Mouse (Mus musculus): Measurements from ENCODE around the gene Polm. TPM values are rescaled to one million over a fixed set of nuclear protein-coding genes. Genes with fewer than 3 reads are reported as not detected.

The Polm gene
- polyA plus RNA-seq, 1 experiment from 2014 or later: 47.5 TPM

DNA sequence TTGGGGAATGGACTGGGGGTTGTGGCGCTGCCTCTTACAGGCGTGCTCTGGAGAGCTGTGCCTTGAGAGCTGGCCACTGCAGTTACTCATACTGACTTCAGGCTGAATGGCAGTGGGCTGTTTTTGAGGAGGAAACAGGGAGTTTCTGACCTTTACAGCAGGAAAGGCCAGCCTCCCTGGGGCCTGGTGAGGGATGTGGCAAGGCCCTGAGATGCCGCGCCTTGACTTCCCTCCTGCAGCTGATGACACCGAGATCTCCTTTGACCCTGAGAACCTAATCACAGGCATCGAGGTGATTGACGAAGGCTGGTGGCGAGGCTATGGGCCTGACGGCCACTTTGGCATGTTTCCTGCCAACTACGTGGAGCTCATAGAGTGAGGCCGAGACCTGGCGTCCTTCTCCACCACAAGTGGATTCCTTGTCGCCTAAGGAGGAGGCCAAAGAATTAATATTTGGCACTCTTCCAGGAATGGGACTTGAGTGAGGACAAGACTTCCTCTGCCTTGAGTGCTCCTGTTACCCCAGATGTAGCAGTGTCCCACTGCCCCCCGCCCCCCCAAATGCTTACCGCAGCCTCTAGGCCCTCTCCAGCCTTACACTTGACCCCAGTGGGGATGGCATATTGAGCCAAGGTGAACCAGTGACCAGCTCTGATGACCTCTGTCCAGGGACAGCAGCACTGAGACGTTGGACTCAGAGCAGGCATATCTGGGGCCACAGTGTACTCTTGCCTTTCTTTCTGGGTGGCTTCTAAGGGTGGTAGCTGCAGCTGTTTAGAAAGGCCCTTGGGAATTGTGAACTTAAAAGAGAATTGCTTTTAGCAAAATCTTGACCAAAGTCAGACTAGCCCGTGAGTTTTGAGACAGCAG lies 38.0 kb downstream of the Polm start:
- CTCF ChIA-PET: no interaction called here
- no peaks in the 10 kb centered on the region for H3K27me3 ChIP-seq
- DNase-seq (ENCODE audit: low read depth, low spot score) (no peak), ATAC-seq (no peak)
- POLR2A ChIA-PET: no interaction called here
- TF ChIP-seq CTCF (IDR thresholded peaks at IDR 0.05): no peak
- in situ Hi-C loops (cut with MboI; ENCODE audit: low pct_unique_long_range_greater_than_20kb): no loop called here

DNA sequence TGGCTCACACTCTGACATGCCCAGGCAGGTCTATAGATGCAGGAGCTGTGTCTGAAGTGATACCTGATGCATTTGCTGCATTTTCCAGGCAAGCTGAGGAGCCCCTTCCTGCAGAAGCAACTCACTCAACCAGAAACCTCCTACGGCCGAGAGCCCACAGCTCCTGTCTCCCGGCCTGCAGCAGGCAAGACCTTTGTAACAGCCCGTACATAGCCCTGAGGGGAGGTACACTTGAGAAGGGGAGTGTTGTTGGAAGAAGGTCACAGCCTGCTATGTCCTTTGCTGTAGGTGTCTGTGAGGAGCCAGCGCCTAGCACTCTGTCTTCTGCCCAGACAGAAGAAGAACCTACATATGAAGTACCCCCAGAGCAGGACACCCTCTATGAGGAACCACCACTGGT lies 39.9 kb downstream of the Polm start:
- ATAC-seq: no peak
- POLR2A ChIA-PET: no interaction called here

DNA sequence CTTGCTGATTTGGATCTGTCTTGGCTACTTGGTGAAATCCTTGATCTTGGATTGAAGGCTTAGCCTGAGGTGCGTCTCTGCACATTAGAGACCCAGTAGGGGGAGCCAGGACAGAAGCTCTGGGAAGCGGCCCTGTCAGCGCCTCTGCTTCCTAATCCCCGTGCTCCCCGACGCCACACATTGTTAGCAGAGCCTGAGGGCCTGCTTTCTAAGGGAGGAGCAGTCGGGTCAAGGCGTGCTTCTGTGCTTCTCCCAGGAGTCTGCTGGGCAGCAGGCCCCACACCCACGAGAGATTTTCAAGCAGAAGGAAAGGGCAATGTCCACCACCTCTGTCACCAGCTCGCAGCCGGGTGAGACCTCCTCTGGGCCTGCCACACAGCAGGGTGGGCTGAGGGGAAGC lies 40.4 kb downstream of the Polm start:
- CTCF ChIA-PET: no interaction called here
- no peaks in the 10 kb centered on the region for H3K27me3 ChIP-seq

More for the DNA sequence above, 39.9 kb downstream of the Polm start:
- CTCF ChIA-PET: interaction anchor here (1.0 kb wide), 1 partner anchor 88 kb away, joined by 3 read pairs; no protein-coding TSS in a partner anchor
- in situ Hi-C loops (cut with MboI; ENCODE audit: low pct_unique_long_range_greater_than_20kb): no loop called here
- no peaks in the 10 kb centered on the region for H3K27me3 ChIP-seq
- no peak for DNase-seq (ENCODE audit: low read depth, low spot score)
- no peak for TF ChIP-seq CTCF (IDR thresholded peaks at IDR 0.05)

DNA sequence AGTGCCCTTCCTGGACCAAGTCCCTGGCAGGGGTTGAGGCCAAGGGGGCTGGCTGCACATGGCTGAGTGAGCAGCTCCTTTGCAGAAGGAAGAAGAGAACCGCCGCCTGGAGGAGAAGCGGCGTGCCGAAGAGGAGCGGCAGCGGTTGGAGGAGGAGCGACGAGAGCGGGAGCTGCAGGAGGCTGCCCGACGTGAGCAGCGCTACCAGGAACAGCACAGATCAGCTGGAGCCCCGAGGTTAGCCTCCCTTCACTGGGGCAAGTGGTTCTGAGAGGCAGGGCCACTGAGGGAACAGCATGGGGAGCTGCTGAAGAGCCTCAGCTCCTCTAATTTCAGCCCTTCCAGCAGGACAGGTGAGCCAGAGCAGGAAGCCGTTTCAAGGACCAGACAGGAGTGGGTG lies 40.9 kb downstream of the Polm start:
- in situ Hi-C loops (cut with MboI; ENCODE audit: low pct_unique_long_range_greater_than_20kb): no loop called here
- CTCF ChIA-PET: no interaction called here
- POLR2A ChIA-PET: interaction anchor here (1.0 to 1.7 kb wide), 2 partner anchors 9 to 39 kb away, joined by 3 to 11 read pairs; no protein-coding TSS in a partner anchor
- ATAC-seq (no peak), DNase-seq (ENCODE audit: low read depth, low spot score) (no peak)
- TF ChIP-seq CTCF (IDR thresholded peaks at IDR 0.05): no peak
- no peaks in the 10 kb centered on the region for H3K27me3 ChIP-seq

More for the DNA sequence above, 40.4 kb downstream of the Polm start:
- ATAC-seq: no peak
- POLR2A ChIA-PET: interaction anchor here (1.0 kb wide), 1 partner anchor 10 kb away, joined by 3 read pairs; no protein-coding TSS in a partner anchor
- no peak for TF ChIP-seq CTCF (IDR thresholded peaks at IDR 0.05)
- no peak for DNase-seq (ENCODE audit: low read depth, low spot score)
- in situ Hi-C loops (cut with MboI; ENCODE audit: low pct_unique_long_range_greater_than_20kb): no loop called here

DNA sequence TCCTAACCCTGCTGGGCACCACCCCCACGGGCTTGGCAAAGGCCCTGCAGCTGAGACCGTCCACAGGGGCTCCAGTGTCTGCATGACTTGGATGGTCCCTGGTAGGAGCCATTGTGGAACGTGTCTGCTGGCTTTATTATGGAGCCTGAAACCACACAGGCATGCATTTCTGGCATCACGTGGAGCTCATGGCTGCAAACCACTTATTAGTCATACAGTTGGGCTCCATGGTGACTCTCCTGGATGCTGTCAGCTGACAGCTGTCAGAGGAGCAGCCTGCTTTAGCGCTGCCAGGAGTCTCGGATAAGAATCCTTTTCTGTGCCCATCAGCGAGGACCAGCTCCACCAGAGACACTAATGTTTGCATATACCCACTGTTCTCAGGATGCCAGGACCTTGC lies 42.1 kb downstream of the Polm start:
- ATAC-seq: peak; percentile 19
- DNase-seq (ENCODE audit: low read depth, low spot score): peak; percentile 54
- no peak for TF ChIP-seq CTCF (IDR thresholded peaks at IDR 0.05)
- no peaks in the 10 kb centered on the region for H3K27me3 ChIP-seq
- CTCF ChIA-PET: interaction anchor here (1.0 kb wide), 1 partner anchor 91 kb away, joined by 3 read pairs; no protein-coding TSS in a partner anchor
- in situ Hi-C loops (cut with MboI; ENCODE audit: low pct_unique_long_range_greater_than_20kb): no loop called here
- POLR2A ChIA-PET: interaction anchor here (1.7 kb wide), 1 partner anchor 41 kb away, joined by 11 read pairs; no protein-coding TSS in a partner anchor

DNA sequence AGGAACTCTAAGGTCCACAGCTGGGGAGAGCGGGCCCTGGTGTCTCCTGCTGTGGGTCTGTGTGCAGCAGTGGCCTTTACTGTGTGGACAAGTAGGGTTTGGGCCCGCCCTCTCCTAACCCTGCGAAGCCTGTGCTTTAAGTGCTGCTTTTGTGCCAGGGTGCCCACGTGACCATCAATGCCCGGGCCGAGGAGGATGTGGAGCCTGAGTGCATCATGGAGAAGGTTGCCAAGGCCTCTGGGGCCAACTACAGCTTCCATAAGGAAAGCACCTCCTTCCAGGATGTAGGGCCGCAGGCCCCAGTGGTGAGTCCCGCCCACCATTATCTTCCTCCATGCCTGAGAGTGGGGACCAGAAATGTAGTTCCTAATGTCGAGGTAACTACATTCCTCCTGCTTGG lies 42.5 kb downstream of the Polm start:
- no peak for DNase-seq (ENCODE audit: low read depth, low spot score)
- in situ Hi-C loops (cut with MboI; ENCODE audit: low pct_unique_long_range_greater_than_20kb): no loop called here
- CTCF ChIA-PET: interaction anchor here (1.0 kb wide), 1 partner anchor 91 kb away, joined by 3 read pairs; no protein-coding TSS in a partner anchor
- ATAC-seq: no peak
- H3K27me3 ChIP-seq: no peaks in the 10 kb centered on the region
- POLR2A ChIA-PET: interaction anchor here (1.7 kb wide), 1 partner anchor 41 kb away, joined by 11 read pairs; no protein-coding TSS in a partner anchor
- TF ChIP-seq CTCF (IDR thresholded peaks at IDR 0.05): no peak

DNA sequence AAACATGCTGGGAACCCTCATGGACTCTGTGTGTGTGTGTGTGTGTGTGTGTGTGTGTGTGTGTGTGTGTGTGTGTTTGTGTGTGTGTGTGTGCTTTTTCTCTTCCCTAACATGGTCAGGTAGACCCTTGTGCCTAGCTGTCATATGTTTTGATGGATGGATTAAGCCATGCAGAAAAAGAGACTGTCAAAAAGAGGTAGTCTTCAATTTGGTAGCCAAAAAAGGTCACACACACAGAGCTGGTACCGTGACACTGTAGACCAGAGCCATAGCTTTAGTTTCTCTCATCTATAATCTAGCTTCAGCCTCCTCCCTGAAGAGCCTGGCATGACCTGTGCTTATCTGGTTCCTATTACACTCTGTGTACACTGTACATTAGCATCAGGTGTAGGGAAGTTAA lies 47.4 kb downstream of the Polm start:
- POLR2A ChIA-PET: no interaction called here
- TF ChIP-seq CTCF (IDR thresholded peaks at IDR 0.05): no peak
- in situ Hi-C loops (cut with MboI; ENCODE audit: low pct_unique_long_range_greater_than_20kb): no loop called here
- no peaks in the 10 kb centered on the region for H3K27me3 ChIP-seq
- ATAC-seq: no peak
- no peak for DNase-seq (ENCODE audit: low read depth, low spot score)
- CTCF ChIA-PET: interaction anchor here (1.1 to 1.8 kb wide), 3 partner anchors 13 to 122 kb away, joined by 3 to 6 read pairs (median 3); partner anchors contain the start of gene Pgam2

DNA sequence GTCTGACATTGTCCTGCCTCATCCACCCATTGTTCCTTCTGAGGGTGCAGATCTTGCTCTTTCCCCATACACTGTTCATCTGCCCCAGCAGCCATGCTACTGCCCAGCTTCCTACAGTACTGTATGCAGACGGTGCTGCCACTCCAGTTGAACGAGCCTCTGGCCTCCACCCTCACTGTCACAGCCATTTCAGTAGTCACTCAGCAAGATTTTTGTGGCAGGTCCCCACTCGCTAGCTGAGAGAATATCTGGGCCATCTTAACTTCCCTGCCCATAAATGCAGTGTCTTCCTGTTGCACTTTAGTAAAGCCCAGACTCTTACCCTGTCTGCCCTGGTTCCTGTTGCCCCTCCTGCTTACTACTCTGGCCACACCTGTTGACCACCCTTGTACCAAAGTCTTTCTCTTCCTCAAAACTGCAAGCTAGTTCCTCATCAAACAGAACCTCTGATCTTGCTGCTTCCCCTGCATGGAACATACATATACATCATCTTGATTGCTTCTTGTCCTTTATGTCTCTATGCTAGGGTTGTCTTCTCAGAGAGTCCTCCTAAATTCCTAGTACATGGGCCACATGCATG lies 48.0 kb downstream of the Polm start:
- no peaks in the 10 kb centered on the region for H3K27me3 ChIP-seq
- DNase-seq (ENCODE audit: low read depth, low spot score) (no peak), ATAC-seq (no peak)
- ChIA-PET POLR2A (no interaction called here), CTCF (interaction anchor here (1.1 to 2.5 kb wide), 5 partner anchors 13 to 123 kb away, joined by 3 to 7 read pairs (median 3); partner anchors contain the start of gene Pgam2)
- in situ Hi-C loops (cut with MboI; ENCODE audit: low pct_unique_long_range_greater_than_20kb): loop anchor here (5.0 to 10.0 kb wide), 2 partner anchors 102 to 305 kb away; no protein-coding TSS in a partner anchor
- TF ChIP-seq CTCF (IDR thresholded peaks at IDR 0.05): no peak

DNA sequence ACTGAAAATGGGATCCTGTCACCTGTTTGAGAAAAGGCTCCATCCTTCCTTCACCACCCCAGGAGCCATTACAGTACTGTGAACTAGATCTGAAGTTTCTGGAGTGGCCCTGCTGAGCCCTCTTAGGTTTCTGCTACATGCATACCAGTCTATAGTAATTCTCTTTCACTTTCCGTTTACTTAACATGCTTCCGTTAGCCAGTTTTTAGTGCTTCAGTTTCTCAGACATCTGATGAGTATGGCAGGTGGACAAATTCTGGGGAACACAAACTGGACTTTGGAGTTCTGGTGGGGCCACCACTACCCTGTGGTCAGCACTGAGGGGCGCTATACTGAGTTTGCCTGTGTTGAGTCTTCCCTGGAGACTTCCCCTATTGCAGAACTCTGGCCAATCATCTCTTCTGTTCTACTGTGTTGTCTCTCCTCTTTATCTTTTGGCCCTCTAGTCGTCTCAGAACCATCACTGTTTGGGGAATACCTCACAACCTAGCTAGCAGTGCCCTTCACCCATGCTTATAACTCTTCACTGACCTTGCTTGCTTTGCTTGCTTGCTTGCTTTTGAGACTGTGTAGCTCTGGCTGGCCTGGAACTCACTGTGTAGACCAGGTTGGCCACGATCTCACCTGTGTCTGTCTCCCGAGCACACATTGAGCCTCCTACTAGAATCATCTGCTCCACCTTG lies 48.6 kb downstream of the Polm start:
- ChIA-PET POLR2A (no interaction called here), CTCF (interaction anchor here (1.0 to 2.5 kb wide), 8 partner anchors 14 to 124 kb away, joined by 3 to 7 read pairs (median 3); partner anchors contain the start of gene Pgam2)
- DNase-seq (ENCODE audit: low read depth, low spot score): no peak
- in situ Hi-C loops (cut with MboI; ENCODE audit: low pct_unique_long_range_greater_than_20kb): loop anchor here (5.0 to 10.0 kb wide), 2 partner anchors 103 to 304 kb away; no protein-coding TSS in a partner anchor
- no peaks in the 10 kb centered on the region for H3K27me3 ChIP-seq
- no peak for ATAC-seq
- TF ChIP-seq CTCF (IDR thresholded peaks at IDR 0.05): no peak
